Mouse (Mus musculus): ENCODE measurements around the gene Tnfrsf21. TPM values are rescaled to one million over a fixed set of nuclear protein-coding genes. Genes with fewer than 3 reads are reported as not detected.

Gene Tnfrsf21
- polyA plus RNA-seq, 1 experiment, result 65.3 TPM

- WGBS, result 93% methylated on average over 22 of the region's 22 CpGs
- Histone ChIP-seq H3K27ac (ENCODE audit: insufficient read depth, low read length) (no peak overlapping the region), H3K4me1 (ENCODE audit: control insufficient read depth, insufficient read depth, low read length) (peaks cover 3% of the 10 kb centered on the region; the same call in 1 of the 2 replicates), H3K4me3 (replicated peaks; ENCODE audit: insufficient read depth, low read depth, low read length) (no peak overlapping the region), H3K27me3 (ENCODE audit: control insufficient read depth, insufficient read depth, low read length) (no peaks in the 10 kb centered on the region)
- TF ChIP-seq CTCF (IDR thresholded peaks at IDR 0.05; ENCODE audit: borderline replicate concordance, insufficient read depth, low read depth, low read length) (no peak), POLR2A (IDR thresholded peaks at IDR 0.05; ENCODE audit: borderline replicate concordance, insufficient read depth, low read length) (no peak)
- no peak for DNase-seq
Measured at GRCm38 (mm10) chr17:43025819-43026593, 9.7 kb downstream of the Tnfrsf21 start.

- DNase-seq, result no peak
- Histone ChIP-seq H3K4me1 (ENCODE audit: control insufficient read depth, insufficient read depth, low read length) (peaks cover 3% of the 10 kb centered on the region; the same call in 1 of the 2 replicates), H3K4me3 (replicated peaks; ENCODE audit: insufficient read depth, low read depth, low read length) (no peak overlapping the region), H3K27ac (ENCODE audit: insufficient read depth, low read length) (no peak overlapping the region), H3K27me3 (ENCODE audit: control insufficient read depth, insufficient read depth, low read length) (no peaks in the 10 kb centered on the region)
- WGBS, result 97% methylated on average over 4 of the region's 4 CpGs
- TF ChIP-seq CTCF (IDR thresholded peaks at IDR 0.05; ENCODE audit: borderline replicate concordance, insufficient read depth, low read depth, low read length), result no peak
- no peak for TF ChIP-seq POLR2A (IDR thresholded peaks at IDR 0.05; ENCODE audit: borderline replicate concordance, insufficient read depth, low read length)
Measured at GRCm38 (mm10) chr17:43026708-43027107, 10.4 kb downstream of the Tnfrsf21 start.

GRCm38 (mm10) chr17:43029546-43029945, 13.2 kb downstream of the Tnfrsf21 start:
- Histone ChIP-seq H3K4me3 (replicated peaks; ENCODE audit: insufficient read depth, low read depth, low read length) (no peak overlapping the region), H3K27ac (ENCODE audit: insufficient read depth, low read length) (no peak overlapping the region), H3K4me1 (ENCODE audit: control insufficient read depth, insufficient read depth, low read length) (peaks cover 3% of the 10 kb centered on the region; the same call in 1 of the 2 replicates), H3K27me3 (ENCODE audit: control insufficient read depth, insufficient read depth, low read length) (no peaks in the 10 kb centered on the region)
- 90% methylated on average over 3 of the region's 3 CpGs for WGBS
- DNase-seq, result no peak
- TF ChIP-seq POLR2A (IDR thresholded peaks at IDR 0.05; ENCODE audit: borderline replicate concordance, insufficient read depth, low read length) (no peak), CTCF (IDR thresholded peaks at IDR 0.05; ENCODE audit: borderline replicate concordance, insufficient read depth, low read depth, low read length) (no peak)

- 24% methylated on average over 3 of the region's 3 CpGs for WGBS
- DNase-seq, result peak in 1 of 2 experiments; percentile 51
- Histone ChIP-seq H3K4me1 (ENCODE audit: control insufficient read depth, insufficient read depth, low read length) (peaks cover 3% of the 10 kb centered on the region; the same call in 1 of the 2 replicates), H3K27ac (ENCODE audit: insufficient read depth, low read length) (no peak overlapping the region), H3K27me3 (ENCODE audit: control insufficient read depth, insufficient read depth, low read length) (no peaks in the 10 kb centered on the region), H3K4me3 (replicated peaks; ENCODE audit: insufficient read depth, low read depth, low read length) (no peak overlapping the region)
- TF ChIP-seq POLR2A (IDR thresholded peaks at IDR 0.05; ENCODE audit: borderline replicate concordance, insufficient read depth, low read length) (no peak), CTCF (IDR thresholded peaks at IDR 0.05; ENCODE audit: borderline replicate concordance, insufficient read depth, low read depth, low read length) (no peak)
Measured at GRCm38 (mm10) chr17:43030290-43030689, 13.9 kb downstream of the Tnfrsf21 start.

GRCm38 (mm10) chr17:43032489-43033036, 16.2 kb downstream of the Tnfrsf21 start:
- DNase-seq, result no peak

GRCm38 (mm10) chr17:43035386-43035785, 19.0 kb downstream of the Tnfrsf21 start:
- TF ChIP-seq POLR2A (IDR thresholded peaks at IDR 0.05; ENCODE audit: borderline replicate concordance, insufficient read depth, low read length), result no peak
- TF ChIP-seq CTCF (IDR thresholded peaks at IDR 0.05; ENCODE audit: borderline replicate concordance, insufficient read depth, low read depth, low read length), result no peak
- no peak for DNase-seq
- WGBS, result 35% methylated on average over 2 of the region's 2 CpGs
- Histone ChIP-seq H3K4me3 (replicated peaks; ENCODE audit: insufficient read depth, low read depth, low read length) (no peak overlapping the region), H3K27ac (ENCODE audit: insufficient read depth, low read length) (no peak overlapping the region), H3K4me1 (ENCODE audit: control insufficient read depth, insufficient read depth, low read length) (no peaks in the 10 kb centered on the region), H3K27me3 (ENCODE audit: control insufficient read depth, insufficient read depth, low read length) (no peaks in the 10 kb centered on the region)

More at GRCm38 (mm10) chr17:43032489-43033036, 16.2 kb downstream of the Tnfrsf21 start:
- Histone ChIP-seq H3K27me3 (ENCODE audit: control insufficient read depth, insufficient read depth, low read length) (no peaks in the 10 kb centered on the region), H3K4me3 (replicated peaks; ENCODE audit: insufficient read depth, low read depth, low read length) (no peak overlapping the region), H3K27ac (ENCODE audit: insufficient read depth, low read length) (no peak overlapping the region), H3K4me1 (ENCODE audit: control insufficient read depth, insufficient read depth, low read length) (peaks cover 3% of the 10 kb centered on the region; the same call in 1 of the 2 replicates)
- 63% methylated on average over 8 of the region's 8 CpGs for WGBS
- no peak for TF ChIP-seq POLR2A (IDR thresholded peaks at IDR 0.05; ENCODE audit: borderline replicate concordance, insufficient read depth, low read length)
- TF ChIP-seq CTCF (IDR thresholded peaks at IDR 0.05; ENCODE audit: borderline replicate concordance, insufficient read depth, low read depth, low read length), result no peak

GRCm38 (mm10) chr17:43036058-43036757, 19.9 kb downstream of the Tnfrsf21 start:
- H3K4me3 ChIP-seq (replicated peaks; ENCODE audit: insufficient read depth, low read depth, low read length), result no peak overlapping the region
- TF ChIP-seq CTCF (IDR thresholded peaks at IDR 0.05; ENCODE audit: borderline replicate concordance, insufficient read depth, low read depth, low read length), result no peak
- no peak for TF ChIP-seq POLR2A (IDR thresholded peaks at IDR 0.05; ENCODE audit: borderline replicate concordance, insufficient read depth, low read length)
- WGBS, result 70% methylated on average over 10 of the region's 10 CpGs
- peak in 1 of 2 experiments; percentile 25 for DNase-seq
- no peaks in the 10 kb centered on the region for H3K27me3 ChIP-seq (ENCODE audit: control insufficient read depth, insufficient read depth, low read length)
- H3K27ac ChIP-seq (ENCODE audit: insufficient read depth, low read length), result no peak overlapping the region
- H3K4me1 ChIP-seq (ENCODE audit: control insufficient read depth, insufficient read depth, low read length), result no peaks in the 10 kb centered on the region
